Mouse (Mus musculus): Measurements from ENCODE around the gene Cpeb4. TPM values are rescaled to one million over a fixed set of nuclear protein-coding genes. Genes with fewer than 3 reads are reported as not detected.
"Not testable (repeated sequence)": the region's sequence is repeated elsewhere in the genome, so short reads cannot be mapped to it uniquely, and the experiment has no call there.

Cpeb4 gene
- polyA plus RNA-seq, 1 experiment from 2014 or later = 6.7 TPM

DNA sequence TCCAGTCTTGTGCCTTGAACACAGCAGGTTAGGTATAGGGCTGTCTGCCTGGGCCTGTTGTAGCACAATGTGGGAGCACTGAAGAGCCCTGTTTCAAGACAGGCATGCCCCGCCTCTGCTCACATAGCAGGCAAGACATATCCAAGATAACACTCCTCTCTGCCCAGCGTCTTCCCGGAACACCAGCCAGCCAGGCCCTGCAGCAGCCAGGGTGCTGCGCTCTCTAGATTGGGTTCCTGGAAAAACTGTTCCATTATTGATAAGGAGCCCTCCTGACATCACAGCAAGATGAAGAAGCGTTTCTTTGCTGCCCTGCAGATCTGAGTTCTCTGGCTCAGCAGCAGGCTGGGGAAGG is 28.2 kb upstream of the Cpeb4 start:
- DNase-seq (ENCODE audit: low spot score) = no peak
- no peaks in the 10 kb centered on the region for H3K27me3 ChIP-seq (ENCODE audit: insufficient read depth, low read length)
- no peak for ATAC-seq (replicated peaks; ENCODE audit: low FRiP score, low read depth)
- no peak overlapping the region for H3K4me3 ChIP-seq (replicated peaks; ENCODE audit: low read depth, low read length)
- TF ChIP-seq CTCF (IDR thresholded peaks at IDR 0.05; ENCODE audit: low read depth) = no peak
- no peaks in the 10 kb centered on the region for H3K4me1 ChIP-seq (replicated peaks; ENCODE audit: insufficient read depth, low read length)
- no peaks in the 10 kb centered on the region for H3K9me3 ChIP-seq (replicated peaks; ENCODE audit: low read length)
- H3K27ac ChIP-seq = no peak overlapping the region
- no peak overlapping the region for H3K9ac ChIP-seq (ENCODE audit: low read depth, low read length)
- WGBS = 89% methylated on average over 5 of the region's 5 CpGs
- H3K4me2 ChIP-seq (ENCODE audit: low read length) = no peak overlapping the region
- H3K36me3 ChIP-seq (ENCODE audit: insufficient read depth, low read length) = no peaks in the 10 kb centered on the region

DNA sequence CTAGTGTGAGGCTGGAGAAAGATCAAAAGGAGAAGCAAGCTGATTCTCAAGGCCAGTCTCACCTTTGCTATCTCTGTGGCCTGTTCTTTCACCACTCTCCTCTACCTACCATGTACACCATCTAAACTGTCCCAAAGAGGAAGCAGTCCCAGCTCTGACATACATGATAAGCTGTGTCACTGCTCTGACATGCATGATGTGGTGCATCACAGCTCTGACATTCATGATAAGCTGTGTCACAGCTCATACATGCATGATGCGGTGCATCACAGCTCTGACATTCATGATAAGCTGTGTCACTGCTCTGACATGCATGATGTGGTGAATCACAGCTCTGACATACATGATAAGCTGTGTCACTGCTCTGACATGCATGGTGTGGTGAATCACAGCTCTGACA is 26.9 kb upstream of the Cpeb4 start:
- 85% methylated on average over 1 of the region's 1 CpGs for WGBS
- H3K27ac ChIP-seq; H3K4me3 ChIP-seq (replicated peaks; ENCODE audit: low read depth, low read length); H3K36me3 ChIP-seq (ENCODE audit: insufficient read depth, low read length); H3K9ac ChIP-seq (ENCODE audit: low read depth, low read length); DNase-seq (ENCODE audit: low spot score); H3K4me2 ChIP-seq (ENCODE audit: low read length); H3K9me3 ChIP-seq (replicated peaks; ENCODE audit: low read length); ATAC-seq (replicated peaks; ENCODE audit: low FRiP score, low read depth); H3K4me1 ChIP-seq (replicated peaks; ENCODE audit: insufficient read depth, low read length); H3K27me3 ChIP-seq (ENCODE audit: insufficient read depth, low read length): not testable (repeated sequence)

DNA sequence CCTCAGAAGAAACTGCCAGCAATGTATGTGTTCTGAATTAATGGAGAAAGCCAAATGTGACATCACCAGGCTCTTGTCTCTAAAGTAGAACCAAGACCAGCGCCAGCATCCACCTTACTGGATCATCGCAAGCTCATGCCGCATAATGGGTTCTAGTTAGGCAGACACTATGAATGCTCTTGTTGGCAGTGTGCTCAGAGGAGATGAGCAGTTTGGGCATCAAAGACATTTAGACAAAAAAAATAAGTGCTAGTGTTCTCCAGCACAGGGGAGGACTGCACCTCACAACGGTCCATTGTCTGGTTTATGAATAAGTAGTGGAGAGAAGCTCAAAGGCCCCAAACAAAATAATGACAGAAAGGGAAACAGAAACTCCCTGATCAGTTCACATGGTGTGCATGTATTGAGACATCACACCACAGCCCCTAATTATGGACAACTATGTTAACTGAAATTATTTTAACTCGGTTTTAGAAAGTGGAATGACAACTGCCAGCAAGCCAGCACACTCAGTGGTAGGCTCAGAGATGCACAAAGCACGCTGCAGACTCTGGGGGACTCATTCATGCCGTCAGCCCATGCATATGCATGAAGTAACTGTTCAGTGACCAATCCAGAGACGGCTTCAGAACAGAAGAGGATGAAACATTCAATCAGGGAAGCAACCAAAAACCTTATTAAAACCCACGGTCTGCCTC is 25.1 kb upstream of the Cpeb4 start:
- Histone ChIP-seq H3K36me3 (ENCODE audit: insufficient read depth, low read length) (no peaks in the 10 kb centered on the region), H3K4me1 (replicated peaks; ENCODE audit: insufficient read depth, low read length) (0 out of 2 replicates have a peak, but pooled peaks cover 3% of the 10 kb centered on the region), H3K27me3 (ENCODE audit: insufficient read depth, low read length) (no peaks in the 10 kb centered on the region), H3K9ac (ENCODE audit: low read depth, low read length) (no peak overlapping the region), H3K9me3 (replicated peaks; ENCODE audit: low read length) (no peaks in the 10 kb centered on the region), H3K4me2 (ENCODE audit: low read length) (no peak overlapping the region), H3K4me3 (replicated peaks; ENCODE audit: low read depth, low read length) (no peak overlapping the region), H3K27ac (no peak overlapping the region)
- ATAC-seq (replicated peaks; ENCODE audit: low FRiP score, low read depth) (no peak), DNase-seq (ENCODE audit: low spot score) (no peak)
- WGBS = 72% methylated on average over 9 of the region's 9 CpGs
- TF ChIP-seq CTCF (IDR thresholded peaks at IDR 0.05; ENCODE audit: low read depth) = no peak

DNA sequence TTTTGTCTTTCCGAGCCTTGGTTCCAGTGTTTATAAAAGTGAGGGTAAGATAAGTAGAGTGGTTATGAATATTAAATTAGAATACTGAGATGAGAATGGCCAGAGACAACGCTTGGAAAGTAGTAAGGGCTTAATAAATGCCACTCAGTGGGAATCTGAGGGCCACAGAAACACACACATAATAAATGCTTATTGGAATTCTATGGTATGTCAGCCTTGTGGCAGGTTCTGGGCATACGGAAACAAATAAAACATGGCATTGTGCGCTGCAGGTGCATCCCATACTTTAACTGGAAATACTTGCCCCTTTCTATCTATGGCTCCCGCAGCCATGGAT is 24.6 kb upstream of the Cpeb4 start:
- Histone ChIP-seq H3K36me3 (ENCODE audit: insufficient read depth, low read length) (no peaks in the 10 kb centered on the region), H3K27me3 (ENCODE audit: insufficient read depth, low read length) (no peaks in the 10 kb centered on the region), H3K4me3 (replicated peaks; ENCODE audit: low read depth, low read length) (no peak overlapping the region), H3K4me2 (ENCODE audit: low read length) (no peak overlapping the region), H3K9me3 (replicated peaks; ENCODE audit: low read length) (no peaks in the 10 kb centered on the region), H3K4me1 (replicated peaks; ENCODE audit: insufficient read depth, low read length) (0 out of 2 replicates have a peak, but pooled peaks cover 3% of the 10 kb centered on the region), H3K27ac (no peak overlapping the region), H3K9ac (ENCODE audit: low read depth, low read length) (no peak overlapping the region)
- DNase-seq (ENCODE audit: low spot score) (no peak), ATAC-seq (replicated peaks; ENCODE audit: low FRiP score, low read depth) (no peak)
- 93% methylated on average over 5 of the region's 5 CpGs for WGBS
- no peak for TF ChIP-seq CTCF (IDR thresholded peaks at IDR 0.05; ENCODE audit: low read depth)

DNA sequence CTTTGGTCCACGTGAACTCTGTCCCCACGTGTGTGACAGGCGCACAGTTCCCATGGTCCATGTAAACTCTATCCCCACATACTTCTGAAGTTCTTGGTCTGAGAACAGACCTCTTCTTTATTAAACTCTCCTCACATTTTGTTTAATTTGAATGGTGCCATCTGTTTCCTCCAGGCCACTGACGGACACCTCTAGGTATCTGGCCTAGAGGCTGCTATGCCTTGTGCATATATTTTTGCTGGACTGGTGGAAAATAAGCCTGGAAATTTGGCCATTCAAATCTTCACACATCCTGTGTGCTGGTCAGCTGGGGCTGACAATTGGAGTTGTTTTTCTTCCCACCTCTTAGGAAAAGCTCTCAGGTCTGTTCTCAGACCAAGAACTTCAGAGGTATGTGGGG is 23.3 kb upstream of the Cpeb4 start:
- no peaks in the 10 kb centered on the region for H3K9me3 ChIP-seq (replicated peaks; ENCODE audit: low read length)
- 87% methylated on average over 4 of the region's 4 CpGs for WGBS
- H3K4me2 ChIP-seq (ENCODE audit: low read length) = no peak overlapping the region
- no peak overlapping the region for H3K4me3 ChIP-seq (replicated peaks; ENCODE audit: low read depth, low read length)
- no peak overlapping the region for H3K27ac ChIP-seq
- no peak for ATAC-seq (replicated peaks; ENCODE audit: low FRiP score, low read depth)
- no peaks in the 10 kb centered on the region for H3K27me3 ChIP-seq (ENCODE audit: insufficient read depth, low read length)
- TF ChIP-seq CTCF (IDR thresholded peaks at IDR 0.05; ENCODE audit: low read depth) = no peak
- DNase-seq (ENCODE audit: low spot score) = no peak
- no peaks in the 10 kb centered on the region for H3K36me3 ChIP-seq (ENCODE audit: insufficient read depth, low read length)
- H3K9ac ChIP-seq (ENCODE audit: low read depth, low read length) = no peak overlapping the region
- 0 out of 2 replicates have a peak, but pooled peaks cover 3% of the 10 kb centered on the region for H3K4me1 ChIP-seq (replicated peaks; ENCODE audit: insufficient read depth, low read length)

DNA sequence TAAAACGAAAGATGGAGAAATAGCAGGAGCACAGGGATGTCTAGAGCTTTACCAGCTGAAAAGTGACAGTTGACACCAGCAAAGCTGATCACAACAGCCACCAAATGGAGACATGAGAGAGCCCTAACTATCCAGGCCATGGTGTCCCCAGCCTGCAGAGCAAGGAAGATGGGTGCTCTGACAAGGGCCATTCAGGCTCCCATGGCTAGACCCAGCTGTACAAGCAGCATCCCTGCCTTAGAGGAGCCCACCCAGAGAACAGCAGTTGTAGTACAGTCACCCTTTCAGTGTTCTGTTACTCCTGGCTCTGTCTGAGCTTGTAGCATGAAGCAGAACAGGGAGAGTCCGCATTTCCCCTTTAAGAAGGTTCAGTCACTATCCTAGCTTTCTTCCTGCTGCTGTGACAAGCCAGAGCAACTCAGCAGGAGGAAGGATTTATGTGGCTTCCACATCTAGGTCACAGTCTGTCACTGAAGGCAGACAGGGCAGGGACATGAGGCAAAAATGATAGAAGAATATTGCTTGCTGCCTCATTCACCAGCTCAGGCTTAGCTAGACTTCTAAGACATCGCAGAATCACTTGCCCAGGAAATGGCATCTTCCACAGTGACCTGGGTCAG is 21.7 kb upstream of the Cpeb4 start:
- WGBS = 73% methylated on average over 3 of the region's 3 CpGs
- H3K4me1 ChIP-seq (replicated peaks; ENCODE audit: insufficient read depth, low read length) = 0 out of 2 replicates have a peak, but pooled peaks cover 3% of the 10 kb centered on the region
- no peak for TF ChIP-seq CTCF (IDR thresholded peaks at IDR 0.05; ENCODE audit: low read depth)
- H3K36me3 ChIP-seq (ENCODE audit: insufficient read depth, low read length) = no peaks in the 10 kb centered on the region
- H3K27me3 ChIP-seq (ENCODE audit: insufficient read depth, low read length) = no peaks in the 10 kb centered on the region
- no peak overlapping the region for H3K4me2 ChIP-seq (ENCODE audit: low read length)
- ATAC-seq (replicated peaks; ENCODE audit: low FRiP score, low read depth) (no peak), DNase-seq (ENCODE audit: low spot score) (no peak)
- no peak overlapping the region for H3K27ac ChIP-seq
- no peaks in the 10 kb centered on the region for H3K9me3 ChIP-seq (replicated peaks; ENCODE audit: low read length)
- H3K4me3 ChIP-seq (replicated peaks; ENCODE audit: low read depth, low read length) = no peak overlapping the region
- H3K9ac ChIP-seq (ENCODE audit: low read depth, low read length) = no peak overlapping the region

All from kidney, postnatal 0 days (tissue).